Mouse (Mus musculus) right cerebral cortex, adult 18-20 months (tissue): ENCODE results near the gene Cfd.

Experiments
- DNase-seq: peaks from one replicate; pipeline ENCODE4 v3.0.0; 2022; ENCODE audit warnings: mixed read lengths

Gene Cfd

GRCm38 (mm10) chr10:79919251-79919849 is 28.7 kb downstream of the Cfd start:
- no peak for DNase-seq

DNA sequence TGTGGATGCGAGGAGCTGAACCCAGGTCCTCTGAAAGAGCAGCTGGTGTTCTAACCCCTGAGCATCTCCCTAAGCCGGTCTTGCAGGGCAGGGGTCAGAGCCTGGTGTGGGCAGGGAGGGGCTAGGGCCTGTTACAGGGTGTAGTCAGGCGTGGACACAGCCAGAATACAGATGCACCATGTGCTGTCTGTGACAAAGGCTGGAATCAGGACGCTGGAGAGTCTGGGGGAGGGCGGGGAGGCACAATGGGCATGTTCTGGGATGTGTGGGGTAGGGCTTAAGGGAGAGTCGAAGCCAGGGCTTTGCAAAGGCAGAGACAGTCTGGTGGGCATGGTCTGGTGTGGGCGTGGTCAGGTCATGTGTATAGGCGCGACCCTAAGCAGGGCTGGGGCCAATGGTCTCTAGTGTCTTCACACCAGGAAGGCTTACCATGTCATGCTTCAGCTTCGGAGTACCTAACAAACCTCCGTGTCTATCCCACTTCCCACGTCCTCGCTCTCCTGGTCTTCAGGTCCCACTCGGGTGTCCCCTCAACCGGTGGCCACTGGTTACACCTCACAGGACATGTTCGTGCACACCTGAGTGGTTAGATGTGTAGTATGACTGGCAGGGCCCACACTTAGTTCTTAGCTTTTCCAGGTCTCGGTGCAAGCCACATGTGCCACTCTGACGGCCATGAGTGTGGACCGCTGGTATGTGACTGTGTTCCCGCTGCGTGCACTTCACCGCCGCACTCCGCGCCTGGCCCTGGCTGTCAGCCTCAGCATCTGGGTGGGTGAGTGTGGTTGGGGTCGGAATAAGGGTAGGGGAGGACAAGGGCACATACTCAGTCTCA is 29.6 kb downstream of the Cfd start:
- no peak for DNase-seq

- DNase-seq = no peak
Observed at GRCm38 (mm10) chr10:79920958-79921535, 30.4 kb downstream of the Cfd start, which contains the start of gene R3hdm4. Gene R3hdm4, minus strand, starts transcription at chr10:79921208.

- no peak for DNase-seq
Observed at GRCm38 (mm10) chr10:79921572-79921971, 30.9 kb downstream of the Cfd start.

- peak; percentile 91 for DNase-seq
Observed at GRCm38 (mm10) chr10:79924998-79925784, 34.5 kb downstream of the Cfd start.

- no peak for DNase-seq
Observed at GRCm38 (mm10) chr10:79925785-79926490, 35.3 kb downstream of the Cfd start.

DNA sequence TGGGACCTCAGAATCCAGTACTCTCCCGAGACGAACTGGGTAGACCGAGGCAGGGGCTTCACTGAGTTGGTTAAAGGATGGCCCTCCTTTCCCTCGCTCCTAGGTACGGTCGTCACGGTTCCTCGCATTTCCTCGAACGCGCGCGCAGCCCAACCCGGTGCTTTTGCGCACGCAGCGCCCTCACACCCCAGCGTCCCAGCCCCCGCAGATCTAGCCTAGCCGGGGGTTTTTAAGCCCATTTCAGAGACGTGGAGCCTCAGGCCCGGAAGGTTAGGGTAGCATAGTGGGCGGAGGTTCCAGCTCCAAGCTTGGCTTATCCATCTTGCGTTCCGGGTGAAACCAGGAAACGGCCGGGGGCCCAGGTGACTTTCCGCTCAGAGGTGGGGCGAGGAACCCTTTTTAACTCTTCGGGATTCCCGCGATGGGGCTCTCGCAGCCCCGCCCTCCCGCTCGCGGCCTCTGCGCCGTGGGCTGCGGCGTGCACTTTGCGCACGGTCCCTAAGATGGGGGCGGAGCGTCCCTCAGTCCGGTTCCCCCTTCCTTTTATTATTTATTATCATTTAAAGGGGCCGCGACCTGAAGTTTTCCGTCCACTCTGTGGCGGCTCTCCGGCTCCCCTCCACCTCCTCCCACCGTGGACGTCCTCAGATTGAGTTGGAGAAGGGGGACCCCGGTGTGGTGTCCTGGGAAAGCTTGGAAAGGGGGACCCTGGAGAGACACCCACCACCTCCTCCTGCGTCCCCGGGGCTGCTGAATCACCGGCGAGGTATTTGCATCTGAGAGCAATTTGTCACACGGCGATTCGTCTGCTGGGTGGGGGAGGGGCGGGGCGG is 36.1 kb downstream of the Cfd start, which contains the start of gene Arid3a:
Arid3a (plus strand) TSS at position 553 of the 833 bp plus-strand sequence.
- peak; percentile 91 for DNase-seq

GRCm38 (mm10) chr10:79927324-79928029 is 36.8 kb downstream of the Cfd start:
- peak; percentile 57 for DNase-seq

GRCm38 (mm10) chr10:79928030-79928694 is 37.5 kb downstream of the Cfd start:
- DNase-seq = no peak

GRCm38 (mm10) chr10:79928907-79929701 is 38.5 kb downstream of the Cfd start:
- DNase-seq = no peak

DNA sequence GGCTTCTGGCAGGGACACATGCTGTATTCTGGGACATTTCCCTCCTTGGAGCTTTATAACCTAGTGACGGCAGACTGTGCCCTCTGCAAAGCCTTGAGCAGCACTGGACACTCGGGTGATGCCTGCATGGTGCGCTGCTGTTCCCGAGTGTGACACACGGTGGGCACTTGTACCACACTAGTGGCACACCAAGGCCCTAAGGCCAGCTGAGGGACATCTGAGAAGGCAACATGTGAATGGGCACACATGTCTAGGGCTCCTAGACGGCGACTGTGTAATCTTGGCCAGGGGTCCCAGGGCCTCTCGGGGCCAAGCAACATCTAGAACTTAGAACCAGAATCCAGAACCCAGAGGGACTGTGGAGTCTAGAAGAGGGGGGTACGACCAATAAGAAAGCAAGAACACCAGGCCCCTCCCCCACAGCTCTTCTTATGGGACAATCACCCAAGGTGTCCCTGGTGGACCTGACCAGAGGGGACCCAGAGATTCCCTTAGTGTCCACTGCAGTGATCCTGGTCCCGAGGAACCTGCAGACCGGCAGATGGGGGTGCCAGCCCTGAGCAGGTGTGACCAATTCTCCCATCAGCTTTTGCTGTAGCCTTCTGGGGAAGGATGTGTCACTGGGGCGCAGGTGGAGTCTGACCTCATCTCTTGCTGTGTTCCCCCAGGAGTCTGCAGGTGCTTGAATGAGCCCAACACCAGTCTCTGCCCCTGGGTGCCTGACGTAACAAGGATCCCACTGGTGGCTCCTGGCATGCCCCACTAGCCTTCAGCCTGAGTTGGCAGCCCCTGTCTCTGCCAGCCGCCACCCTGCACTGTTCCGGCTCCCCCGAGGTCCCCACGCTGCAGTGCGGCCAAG is 39.5 kb downstream of the Cfd start:
- no peak for DNase-seq

DNA sequence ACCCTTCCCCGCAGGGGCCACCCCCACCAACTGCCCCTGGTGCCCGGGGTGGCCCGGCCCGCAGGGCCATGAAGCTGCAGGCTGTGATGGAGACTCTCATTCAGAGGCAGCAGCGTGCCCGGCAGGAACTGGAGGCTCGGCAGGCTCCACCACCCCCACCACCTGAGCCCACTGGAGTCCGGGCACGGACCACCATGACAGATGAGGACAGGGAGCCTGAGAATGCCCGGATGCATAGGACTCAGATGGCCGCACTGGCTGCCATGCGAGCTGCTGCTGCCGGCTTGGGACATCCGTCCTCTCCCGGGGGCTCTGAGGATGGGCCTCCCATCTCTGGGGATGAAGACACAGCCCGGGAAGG is 40.2 kb downstream of the Cfd start:
- no peak for DNase-seq

DNA sequence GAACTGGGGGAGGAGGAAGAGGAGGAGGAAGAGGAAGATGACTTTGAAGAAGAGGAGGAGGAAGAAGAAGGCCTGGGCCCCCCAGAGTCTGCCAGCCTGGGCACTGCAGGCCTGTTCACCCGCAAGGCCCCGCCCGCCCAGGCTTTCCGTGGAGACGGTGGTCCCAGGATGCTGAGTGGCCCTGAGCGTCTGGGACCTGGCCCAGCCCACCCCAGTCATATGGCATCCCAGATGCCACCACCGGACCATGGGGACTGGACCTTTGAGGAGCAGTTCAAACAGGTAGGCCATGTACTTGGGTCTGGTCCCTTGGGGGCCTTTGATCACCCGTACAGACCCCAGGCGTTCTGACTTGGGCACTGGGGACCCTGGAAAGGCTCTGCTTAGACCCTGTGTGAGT is 41.1 kb downstream of the Cfd start:
- DNase-seq = no peak

DNA sequence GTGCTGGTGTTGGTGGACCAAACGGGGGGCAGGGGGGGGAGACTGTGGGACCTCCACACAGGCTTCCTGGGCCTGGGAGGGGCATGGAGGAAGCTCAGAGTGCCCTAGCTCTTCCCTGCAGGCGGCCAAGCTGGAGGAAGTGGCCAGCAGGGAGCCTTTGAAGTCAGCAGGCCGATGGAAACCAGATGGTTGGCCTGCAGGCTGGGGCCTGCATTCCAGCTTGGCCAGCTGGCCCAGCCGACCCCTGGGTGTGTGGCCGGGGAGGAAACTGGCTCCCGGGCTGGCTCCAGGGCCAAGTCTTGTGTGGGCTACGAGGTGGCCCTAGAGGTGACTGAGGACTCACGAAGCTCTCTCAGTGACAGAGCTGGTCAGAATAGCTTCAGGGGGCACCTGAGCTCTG is 42.1 kb downstream of the Cfd start:
- DNase-seq = peak; percentile 46

DNA sequence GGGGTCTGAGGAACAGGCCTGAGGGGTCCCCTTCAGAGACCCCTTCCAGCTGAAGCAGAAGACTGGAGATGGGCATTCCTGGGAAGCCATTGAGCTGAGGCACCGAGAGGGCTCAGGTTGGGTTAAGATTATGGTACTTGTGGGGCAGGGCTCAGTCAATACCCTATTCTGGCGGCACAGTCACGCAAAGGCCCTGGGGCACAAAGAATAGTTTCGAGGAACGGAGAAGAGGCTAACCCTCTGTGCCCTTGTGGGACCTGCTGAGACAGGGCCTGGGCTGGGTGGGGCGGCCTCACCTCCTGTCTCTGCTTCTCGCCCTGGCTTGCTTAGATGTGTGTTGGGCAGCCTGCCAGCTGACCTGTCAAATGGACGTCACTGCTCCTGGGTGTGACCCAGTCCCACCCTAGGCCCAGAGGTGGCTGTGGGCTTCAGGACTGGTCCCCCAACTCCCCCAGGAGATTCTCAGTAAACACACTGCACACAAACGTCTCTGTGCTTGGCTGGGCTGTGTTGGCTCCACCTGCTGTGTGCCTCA is 42.6 kb downstream of the Cfd start:
- DNase-seq = no peak

DNA sequence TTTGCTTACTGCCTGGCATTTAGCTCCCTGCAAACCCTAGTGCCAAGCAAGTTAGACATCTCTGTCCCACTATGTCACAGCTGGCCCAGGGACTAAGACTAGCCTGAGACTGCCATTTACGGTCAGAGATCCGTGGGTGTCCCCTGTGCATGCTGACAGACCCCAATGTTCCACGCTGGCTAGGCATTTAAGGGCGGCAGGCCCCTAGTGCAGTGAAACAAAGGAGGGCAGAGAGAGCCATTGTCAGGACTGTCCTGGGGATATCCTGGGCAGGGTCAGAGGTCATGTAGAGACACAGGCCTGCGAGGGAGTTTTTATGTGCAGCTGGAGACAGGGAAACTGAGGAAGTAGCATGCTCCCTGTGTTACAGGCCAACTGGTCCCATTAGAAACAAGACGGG is 43.2 kb downstream of the Cfd start:
- DNase-seq = no peak

- peak; percentile 72 for DNase-seq
Observed at GRCm38 (mm10) chr10:79934272-79934721, 43.6 kb downstream of the Cfd start.
